Mouse (Mus musculus) forebrain, embryonic 14.5 days (tissue): ENCODE measurements around the gene Gm17949. TPM values are rescaled to one million over a fixed set of nuclear protein-coding genes. Genes with fewer than 3 reads are reported as not detected.
A peak's percentile ranks its signal among the peaks of the same experiment; 100 is the strongest.

Source experiments
- ATAC-seq: fragments of 200-750 bp; cut with Nextera tagmentation; 2 replicates; pipeline ENCODE4 v1.8.0; 2017; ENCODE audit warnings: mild to moderate bottlenecking, moderate library complexity
- DNase-seq: peaks from one replicate; pipeline ENCODE4 v3.0.0-alpha.2; 2015; ENCODE audit warnings: low spot score
- H3K27ac ChIP-seq: fragments of 300-500 bp; sonication (generic); 2 replicates; pipeline ENCODE4 v1.5.1; 2014; ENCODE audit warnings: low read depth, mild to moderate bottlenecking, control low read depth, low read length, moderate library complexity
- H3K27me3 ChIP-seq: fragments of 300-500 bp; sonication (generic); replicated peaks from 2 replicates; pipeline ENCODE4 v1.6.1; 2014; ENCODE audit warnings: low read length, control low read depth, mixed read lengths; ENCODE audit not compliant: control insufficient read depth, insufficient read depth
- H3K36me3 ChIP-seq: fragments of 300-500 bp; sonication (generic); 2 replicates; pipeline ENCODE4 v1.6.1; 2014; ENCODE audit warnings: low read length, control low read depth; ENCODE audit not compliant: control insufficient read depth, insufficient read depth
- H3K4me1 ChIP-seq: fragments of 300-500 bp; sonication (generic); 2 replicates; pipeline ENCODE4 v1.6.1; 2014; ENCODE audit warnings: antibody characterized with exemption, low read length, control low read depth; ENCODE audit not compliant: control insufficient read depth, insufficient read depth
- H3K4me2 ChIP-seq: fragments of 300-500 bp; sonication (generic); 2 replicates; pipeline ENCODE4 v1.6.1; 2014; ENCODE audit warnings: mild to moderate bottlenecking, control low read depth, low read length
- H3K4me3 ChIP-seq: fragments of 300-500 bp; sonication (generic); 2 replicates; pipeline ENCODE4 v1.5.1; 2014; ENCODE audit warnings: low read depth, low read length, control low read depth
- H3K9ac ChIP-seq: fragments of 300-500 bp; sonication (generic); 2 replicates; pipeline ENCODE4 v1.6.1; 2014; ENCODE audit warnings: mild to moderate bottlenecking, low read length, control low read depth, moderate library complexity
- H3K9me3 ChIP-seq: fragments of 300-500 bp; sonication (generic); replicated peaks from 2 replicates; pipeline ENCODE4 v1.6.1; 2016; ENCODE audit warnings: low read length, control low read depth, mixed read lengths; ENCODE audit not compliant: control insufficient read depth
- WGBS: fragments of 180-500 bp; shearing (Covaris S2); extraction: QIAGEN DNeasy Blood & Tissue Kit; methylation state at CpG from one replicate; pipeline ENCODE4 v1.1.7; 2014; 5-methylcytosine and 5-hydroxymethylcytosine counted together
- polyA plus RNA-seq: library from polyadenylated mRNA; unstranded; fragments of >200 nt; fragmentation: Nextera tagmentation; extraction: Ambion mirVana; gene quantifications from 2 replicates; pipeline ENCODE4 v1.2.1, GENCODE M21; 2014

Gm17949 gene
- polyA plus RNA-seq, 1 experiment from 2014 or later, result 0.14 TPM

DNA sequence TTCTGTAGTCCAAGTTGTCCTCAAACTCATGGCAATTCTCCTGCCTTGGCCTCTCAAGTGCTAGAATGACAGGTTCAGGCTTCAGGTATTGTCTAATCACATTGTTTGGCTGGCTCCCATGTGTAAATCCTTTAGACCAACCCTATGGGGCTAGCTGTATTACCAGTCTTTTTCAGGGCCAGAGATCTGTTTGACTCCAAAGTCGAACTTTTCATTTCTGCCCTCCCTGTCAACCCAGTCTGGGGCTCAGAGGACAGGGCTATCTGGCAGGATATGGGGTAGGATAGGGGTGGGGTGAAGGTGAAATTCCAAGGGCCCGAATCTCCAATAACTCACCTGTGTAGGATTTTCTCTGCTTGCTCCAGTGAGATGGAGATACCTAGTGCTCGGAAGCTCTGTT is 45.0 kb downstream of the Gm17949 start:
- no peak overlapping the region for H3K4me2 ChIP-seq
- DNase-seq, result no peak
- H3K36me3 ChIP-seq, result peaks cover 45% of the 10 kb centered on the region
- peaks cover 3% of the 10 kb centered on the region for H3K27me3 ChIP-seq
- H3K4me1 ChIP-seq, result peaks cover 12% of the 10 kb centered on the region
- no peak overlapping the region for H3K27ac ChIP-seq
- H3K9ac ChIP-seq, result no peak overlapping the region
- no peak for ATAC-seq
- H3K4me3 ChIP-seq, result no peak overlapping the region
- H3K9me3 ChIP-seq, result no peaks in the 10 kb centered on the region
- 93% methylated on average over 3 of the region's 3 CpGs for WGBS

- 0% methylated on average over 16 of the region's 22 CpGs for WGBS
- peak within 1 kb of the TSS; percentile 80 for H3K4me3 ChIP-seq
- H3K9me3 ChIP-seq, result no peaks in the 10 kb centered on the region
- H3K4me2 ChIP-seq, result peak within 1 kb of the TSS; percentile 67
- peak within 1 kb of the TSS; percentile 81 for H3K9ac ChIP-seq
- H3K36me3 ChIP-seq, result peaks cover 22% of the 10 kb centered on the region
- DNase-seq (peak; percentile 28), ATAC-seq (peak; percentile 14)
- H3K4me1 ChIP-seq, result peaks cover 15% of the 10 kb centered on the region
- H3K27me3 ChIP-seq, result peaks cover 25% of the 10 kb centered on the region
- H3K27ac ChIP-seq, result peak within 1 kb of the TSS; percentile 79
Observed at GRCm38 (mm10) chr17:57058891-57059485, 47.7 kb downstream of the Gm17949 start, which contains the start of gene Crb3. Gene Crb3 (plus strand): TSS chr17:57059105.

DNA sequence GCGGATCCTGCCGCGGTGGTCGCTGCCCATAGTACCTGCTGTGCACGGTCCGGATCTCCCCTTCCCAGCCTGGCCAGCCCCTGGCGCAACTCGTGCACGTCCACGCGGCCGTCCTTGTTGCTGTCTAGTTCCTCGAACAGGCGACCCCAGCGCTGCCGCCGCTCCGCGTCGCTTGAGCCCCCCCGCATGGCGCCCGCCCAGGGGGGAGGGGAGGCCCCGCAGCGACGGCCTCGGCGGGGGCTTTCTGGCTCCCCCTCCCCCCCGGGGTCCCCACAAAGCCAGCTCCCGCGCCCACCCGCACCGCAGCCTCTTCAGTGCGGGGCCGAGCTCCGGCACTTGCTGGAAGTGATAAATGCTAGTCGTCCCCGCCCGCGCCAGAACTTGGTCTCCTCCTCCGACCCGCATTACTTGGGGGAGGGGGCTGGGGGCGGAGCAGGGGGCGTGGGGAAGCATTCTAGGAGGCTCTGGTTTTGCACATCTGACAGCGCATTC is 48.3 kb downstream of the Gm17949 start, which contains the start of gene Slc25a23:
TSS of gene Slc25a23 (minus strand) at position 378 of the 492 bp plus-strand sequence.
- H3K9me3 ChIP-seq, result no peaks in the 10 kb centered on the region
- H3K4me1 ChIP-seq, result peaks cover 15% of the 10 kb centered on the region
- H3K4me3 ChIP-seq, result peak within 1 kb of the TSS; percentile 80
- DNase-seq, result peak; percentile 92
- ATAC-seq, result peak; percentile 81
- H3K4me2 ChIP-seq, result peak within 1 kb of the TSS; percentile 67
- peak within 1 kb of the TSS; percentile 81 for H3K9ac ChIP-seq
- peaks cover 19% of the 10 kb centered on the region for H3K36me3 ChIP-seq
- under 1% methylated on average over 22 of the region's 45 CpGs for WGBS
- H3K27me3 ChIP-seq, result peaks cover 25% of the 10 kb centered on the region
- H3K27ac ChIP-seq, result peak within 1 kb of the TSS; percentile 79

GRCm38 (mm10) chr17:57060231-57060801 is 49.0 kb downstream of the Gm17949 start:
- peaks cover 25% of the 10 kb centered on the region for H3K27me3 ChIP-seq
- DNase-seq, result peak; percentile 98
- H3K9ac ChIP-seq, result peak overlapping the region; percentile 81; the same call in 1 of the 2 replicates
- H3K36me3 ChIP-seq, result peaks cover 11% of the 10 kb centered on the region
- peak overlapping the region; percentile 80 for H3K4me3 ChIP-seq
- H3K4me2 ChIP-seq, result peak overlapping the region; percentile 67
- ATAC-seq, result peak; percentile 90
- no peaks in the 10 kb centered on the region for H3K9me3 ChIP-seq
- WGBS, result under 1% methylated on average over 44 of the region's 44 CpGs
- peak overlapping the region; percentile 79 for H3K27ac ChIP-seq
- H3K4me1 ChIP-seq, result peaks cover 15% of the 10 kb centered on the region

DNA sequence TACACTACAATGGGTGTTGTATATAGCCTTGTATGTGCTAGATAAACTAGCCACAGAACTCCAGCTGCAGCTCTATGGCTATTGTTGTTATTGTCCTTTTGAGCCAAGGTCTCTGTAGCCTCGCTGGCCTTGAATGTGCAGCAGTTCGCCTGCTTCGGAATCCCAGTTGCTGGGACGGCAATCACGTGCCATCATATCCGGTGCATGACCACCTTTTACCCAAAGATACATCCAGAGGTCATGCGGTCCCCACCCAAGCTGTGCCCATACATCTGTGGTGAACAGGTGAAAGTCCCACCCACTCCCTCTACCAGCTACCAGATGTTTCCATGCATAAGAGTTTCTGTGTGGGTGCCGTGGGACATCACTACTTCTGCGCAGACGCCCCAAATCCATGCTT is 49.8 kb downstream of the Gm17949 start:
- Histone ChIP-seq H3K27me3 (peaks cover 25% of the 10 kb centered on the region), H3K27ac (no peak overlapping the region), H3K4me1 (peaks cover 15% of the 10 kb centered on the region), H3K4me2 (peak overlapping the region; percentile 67), H3K9me3 (no peaks in the 10 kb centered on the region), H3K4me3 (peak overlapping the region; percentile 80), H3K9ac (no peak overlapping the region), H3K36me3 (peaks cover 3% of the 10 kb centered on the region; the same call in 1 of the 2 replicates)
- ATAC-seq (no peak; the same call in 1 of the 2 replicates), DNase-seq (no peak)
- WGBS, result 46% methylated on average over 10 of the region's 10 CpGs

DNA sequence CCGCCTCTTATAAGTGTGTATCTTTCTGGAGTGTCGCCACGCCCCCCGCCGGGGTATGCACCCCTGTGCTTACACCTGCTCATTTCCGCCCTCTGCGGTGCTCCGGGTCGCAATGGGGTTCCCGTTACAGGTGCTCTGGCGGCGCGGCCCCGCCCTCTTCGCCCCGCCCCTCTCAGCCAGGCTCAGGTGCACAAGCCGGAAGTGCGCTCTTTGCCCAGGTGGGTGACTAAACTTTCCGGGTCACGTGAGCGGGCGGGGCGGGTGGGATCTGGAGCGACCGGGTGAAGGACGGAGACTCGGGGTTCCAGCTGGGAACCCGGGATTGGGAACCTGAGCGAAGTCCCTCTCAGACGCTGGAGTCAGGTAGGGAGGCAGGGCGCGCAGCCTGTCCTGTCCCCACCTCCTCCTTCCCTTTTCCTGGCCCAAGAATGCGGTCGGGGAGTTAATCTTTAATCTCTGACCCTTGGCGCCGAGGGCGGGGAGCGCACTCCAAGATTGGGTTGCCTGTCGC is 50.8 kb downstream of the Gm17949 start:
- H3K9ac ChIP-seq, result no peak overlapping the region
- no peak overlapping the region for H3K27ac ChIP-seq
- H3K4me3 ChIP-seq, result peak overlapping the region; percentile 16
- peak overlapping the region; percentile 41 for H3K4me2 ChIP-seq
- no peaks in the 10 kb centered on the region for H3K9me3 ChIP-seq
- H3K36me3 ChIP-seq, result no peaks in the 10 kb centered on the region
- no peak for DNase-seq
- no peak for ATAC-seq
- WGBS, result 2% methylated on average over 39 of the region's 39 CpGs
- peaks cover 25% of the 10 kb centered on the region for H3K27me3 ChIP-seq
- H3K4me1 ChIP-seq, result peaks cover 15% of the 10 kb centered on the region

DNA sequence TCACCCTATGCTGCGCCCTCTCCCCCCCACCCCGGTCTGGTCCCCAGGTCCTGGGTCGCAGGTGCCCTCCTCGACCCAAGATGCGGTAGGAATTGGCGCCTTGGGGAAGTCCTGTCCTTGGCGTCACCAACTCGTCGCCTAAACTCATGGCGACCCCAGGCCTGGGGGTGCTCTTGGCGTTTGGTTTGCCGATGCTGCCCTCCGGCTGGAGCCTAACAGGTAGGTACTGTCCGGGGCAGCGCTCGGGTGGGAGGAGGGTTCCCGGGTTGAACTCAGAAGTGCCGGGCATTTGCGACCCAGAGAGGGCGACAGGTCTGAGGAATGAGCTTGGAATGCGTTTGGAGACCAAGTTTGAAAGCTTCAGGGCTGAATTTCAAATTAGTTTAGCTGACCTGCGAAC is 51.3 kb downstream of the Gm17949 start:
- peaks cover 15% of the 10 kb centered on the region for H3K4me1 ChIP-seq
- WGBS, result under 1% methylated on average over 17 of the region's 22 CpGs
- peak overlapping the region; percentile 16; the same call in 1 of the 2 replicates for H3K4me3 ChIP-seq
- H3K9me3 ChIP-seq, result no peaks in the 10 kb centered on the region
- H3K9ac ChIP-seq, result no peak overlapping the region
- H3K27me3 ChIP-seq, result peaks cover 25% of the 10 kb centered on the region
- DNase-seq (no peak), ATAC-seq (no peak)
- H3K27ac ChIP-seq, result no peak overlapping the region
- peak overlapping the region; percentile 41 for H3K4me2 ChIP-seq
- no peaks in the 10 kb centered on the region for H3K36me3 ChIP-seq

DNA sequence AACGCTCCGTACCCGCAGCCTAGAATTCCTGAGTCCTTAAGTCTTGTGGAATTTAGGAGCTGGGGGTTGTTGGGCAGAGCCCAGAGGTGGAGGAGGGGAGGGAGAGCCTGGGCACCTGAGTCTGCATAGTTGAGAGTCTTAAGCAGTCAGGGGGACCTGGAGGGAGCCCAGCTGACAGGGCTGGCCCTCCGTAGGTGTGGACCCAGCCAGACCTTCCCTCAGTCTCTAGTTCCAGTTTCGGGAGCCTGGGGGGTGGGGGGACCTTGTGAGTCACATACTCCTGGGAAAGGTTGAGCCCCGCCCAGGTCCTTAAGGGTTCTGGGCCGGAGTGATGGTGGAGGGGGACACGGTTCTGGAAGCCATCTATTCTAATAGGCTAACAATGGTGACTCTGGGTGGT is 51.8 kb downstream of the Gm17949 start:
- 11% methylated on average over 8 of the region's 8 CpGs for WGBS
- no peak overlapping the region for H3K9ac ChIP-seq
- H3K9me3 ChIP-seq, result no peaks in the 10 kb centered on the region
- peaks cover 25% of the 10 kb centered on the region for H3K27me3 ChIP-seq
- H3K4me1 ChIP-seq, result peaks cover 15% of the 10 kb centered on the region
- no peak overlapping the region for H3K27ac ChIP-seq
- no peaks in the 10 kb centered on the region for H3K36me3 ChIP-seq
- ATAC-seq (no peak), DNase-seq (no peak)
- H3K4me3 ChIP-seq, result no peak overlapping the region
- H3K4me2 ChIP-seq, result no peak overlapping the region

DNA sequence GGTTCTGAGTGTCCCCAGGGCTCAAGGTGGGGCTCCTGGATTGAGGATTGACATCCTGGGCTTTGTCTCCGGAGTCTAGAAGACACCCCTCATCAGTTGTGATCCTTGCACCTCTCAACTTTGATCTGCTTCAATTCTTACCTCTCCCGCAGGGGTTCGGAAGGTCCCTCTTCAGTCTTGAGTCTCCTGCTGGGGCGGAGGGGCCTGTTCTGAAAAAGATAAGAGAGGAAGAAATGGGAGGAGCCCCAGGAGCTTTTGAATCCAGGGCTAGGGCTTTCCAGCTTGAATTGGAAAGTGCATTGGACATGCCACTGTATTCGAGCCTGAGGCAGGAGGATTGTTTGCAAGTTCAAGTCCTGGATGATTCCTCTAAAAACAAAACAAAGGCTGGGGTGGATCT is 55.6 kb downstream of the Gm17949 start:
- no peak overlapping the region for H3K27ac ChIP-seq
- H3K4me2 ChIP-seq, result no peak overlapping the region
- H3K36me3 ChIP-seq, result no peaks in the 10 kb centered on the region
- H3K9ac ChIP-seq, result no peak overlapping the region
- no peak for ATAC-seq
- H3K4me3 ChIP-seq, result no peak overlapping the region
- no peaks in the 10 kb centered on the region for H3K9me3 ChIP-seq
- peaks cover 2% of the 10 kb centered on the region; the same call in 1 of the 2 replicates for H3K4me1 ChIP-seq
- H3K27me3 ChIP-seq, result peaks cover 15% of the 10 kb centered on the region
- WGBS, result 60% methylated on average over 5 of the region's 5 CpGs
- no peak for DNase-seq
